Mouse (Mus musculus) Patski (cell line): ENCODE data around the gene Adcy7. TPM values are rescaled to one million over a fixed set of nuclear protein-coding genes. Genes with fewer than 3 reads are reported as not detected.

ENCODE experiments used
- ATAC-seq: fragments of 100-300 bp; one replicate; pipeline ENCODE4 v1.8.0; 2021
- CTCF ChIA-PET: fragments of 350-600 bp; sonication (Branson Sonifier 250); formaldehyde crosslinking; loops from one replicate; lab custom pipeline; 2022; ENCODE audit warnings: inconsistent platforms; lab: Charles Lee
- POLR2A ChIA-PET: fragments of 350-600 bp; sonication (Branson Sonifier 250); formaldehyde crosslinking; loops from one replicate; lab custom pipeline; 2022; ENCODE audit warnings: antibody characterized with exemption, inconsistent platforms; lab: Charles Lee
- DNase-seq: peaks from one replicate; pipeline ENCODE4 v3.0.0-alpha.2; 2011; ENCODE audit warnings: low read depth, low spot score
- H3K27me3 ChIP-seq: fragments of 371-371 bp; one replicate; pipeline ENCODE4 v1.5.1; 2021
- CTCF ChIP-seq: fragments of 100-300 bp; IDR thresholded peaks from one replicate; pipeline ENCODE4 v1.5.1; 2021
- in situ Hi-C: fragments of 300-500 bp; cut with MboI; formaldehyde crosslinking; loops from 3 replicates; pipeline ENCODE4 v1.11.1; 2018; ENCODE audit warnings: low pct_unique_long_range_greater_than_20kb, mixed read lengths
- polyA plus RNA-seq: library from polyadenylated mRNA; unstranded; gene quantifications from one replicate; pipeline ENCODE4 v1.2.3, GENCODE M21; 2021

Adcy7 gene
- polyA plus RNA-seq, 1 experiment from 2014 or later, result 0.60 TPM

DNA sequence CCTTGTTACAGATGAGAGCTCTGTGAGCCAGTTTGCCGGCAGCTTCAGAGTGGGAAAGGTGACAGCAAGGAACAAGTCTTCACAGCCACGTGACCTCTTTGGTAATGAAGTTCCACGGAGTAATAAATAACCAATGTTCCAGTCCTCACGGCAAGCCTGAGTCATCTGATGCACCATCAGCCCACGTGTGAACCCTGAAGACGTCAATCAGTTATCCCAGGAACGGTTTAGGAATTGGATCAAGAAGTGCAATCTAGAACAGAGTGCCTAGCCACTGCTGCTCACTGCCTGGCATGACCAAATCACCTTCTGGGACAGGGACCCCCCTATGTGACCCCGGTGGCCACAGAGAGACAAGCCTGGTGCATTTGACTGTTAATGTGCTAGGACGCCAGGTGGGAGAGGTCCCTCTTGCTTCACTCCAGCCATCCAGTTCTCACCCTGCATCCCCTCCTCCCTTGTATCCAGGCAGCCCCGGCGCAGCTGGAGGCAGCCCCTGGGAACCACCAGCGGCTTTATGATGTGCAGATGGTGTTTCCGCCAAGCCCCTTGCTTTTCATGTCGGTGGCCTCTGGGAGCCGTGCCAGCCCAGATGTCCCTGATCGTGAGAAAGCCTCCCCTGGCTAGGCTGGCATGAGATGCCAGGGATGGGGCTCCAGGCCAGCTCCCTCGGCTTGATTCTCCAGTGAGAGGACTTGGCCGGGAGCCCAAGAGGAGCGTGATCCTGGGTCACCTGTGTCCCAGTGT is 104.8 kb downstream of the Adcy7 start:
- H3K27me3 ChIP-seq, result peaks cover 46% of the 10 kb centered on the region
- CTCF ChIA-PET, result no interaction called here
- POLR2A ChIA-PET, result no interaction called here
- in situ Hi-C loops, result no loop called here
- no peak for TF ChIP-seq CTCF
- peak; percentile 4 for DNase-seq
- ATAC-seq, result no peak

Other genes with a start within 250 kb of the Adcy7 start
- 47.1 TPM for gene Cnep1r1, start 153.6 kb upstream of the Adcy7 start, polyA plus RNA-seq
- 49.3 TPM for gene Heatr3, start 134.5 kb upstream of the Adcy7 start, polyA plus RNA-seq
- gene Tent4b, start 73.2 kb upstream of the Adcy7 start, polyA plus RNA-seq, result 25.1 TPM
- gene Brd7, start 89.8 kb downstream of the Adcy7 start, polyA plus RNA-seq, result 84.6 TPM
- gene Nkd1, start 249.0 kb downstream of the Adcy7 start, polyA plus RNA-seq, result 0.04 TPM